ENCODE assay signal across 21 mouse cellular contexts in the genomic region with DNA sequence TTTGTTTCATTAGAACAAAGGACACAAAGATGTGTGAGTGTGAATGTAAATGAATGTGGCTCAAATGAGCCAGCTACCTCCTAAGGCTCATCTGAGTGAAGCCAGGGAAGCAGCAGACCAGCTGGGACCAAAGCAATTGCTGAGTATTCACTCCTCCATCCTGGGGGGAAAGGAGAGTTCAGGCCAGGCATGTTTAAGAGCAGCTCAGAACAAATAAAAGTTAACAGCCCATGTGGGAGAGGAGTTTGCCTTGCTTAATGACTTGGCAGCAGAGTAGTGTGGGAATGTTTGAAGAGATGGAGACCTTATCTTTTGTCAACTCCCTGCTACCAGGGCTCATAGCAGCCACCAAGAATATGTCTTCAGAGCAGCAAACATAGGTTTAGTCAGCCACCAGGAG.
DNase-seq lines count a peak whose midpoint lies in the region; ATAC-seq lines count a peak whose summit lies in the region.
"Had no signal": no experiment of that assay in that cellular context is flagged by ENCODE, and none has a peak within 500 bp of the region (broad histone marks: within the 10 kb centered on the region; RNA-seq: fewer than 3 reads in every experiment).

No protein-coding gene starts in this region.

- no peaks in the 10 kb centered on the region for H3K36me3 ChIP-seq in kidney, embryonic 15.5 days
- H3K36me3 ChIP-seq in neural tube, embryonic 15.5 days: no peaks in the 10 kb centered on the region
- H3K36me3 ChIP-seq: embryonic facial prominence, embryonic 15.5 days; forebrain, embryonic 10.5 days; heart, embryonic 12.5 days; hindbrain, embryonic 10.5 days had no signal

- no peaks in the 10 kb centered on the region for H3K4me1 ChIP-seq in kidney, embryonic 15.5 days
- no peaks in the 10 kb centered on the region for H3K4me1 ChIP-seq in neural tube, embryonic 15.5 days
- H3K4me1 ChIP-seq: embryonic facial prominence, embryonic 15.5 days; forebrain, embryonic 10.5 days; heart, embryonic 12.5 days; hindbrain, embryonic 10.5 days had no signal

- ATAC-seq in kidney, embryonic 15.5 days (replicated peaks; ENCODE audit: low FRiP score): peak; percentile 97
- peak; percentile 57; the same call in 1 of the 2 replicates for ATAC-seq in neural tube, embryonic 15.5 days (ENCODE audit: low FRiP score)
- ATAC-seq: activated CD4-positive, CD25-positive, alpha-beta regulatory T cell, adult 4 months; forebrain, embryonic 14.5 days; Patski had no signal

- H3K4me2 ChIP-seq in kidney, embryonic 15.5 days: no peak overlapping the region
- no peak overlapping the region for H3K4me2 ChIP-seq in neural tube, embryonic 15.5 days
- H3K4me2 ChIP-seq: embryonic facial prominence, embryonic 15.5 days; heart, embryonic 12.5 days had no signal

- H3K9ac ChIP-seq in kidney, embryonic 15.5 days: no peak overlapping the region
- no peak overlapping the region for H3K9ac ChIP-seq in neural tube, embryonic 15.5 days (replicated peaks)
- H3K9ac ChIP-seq: embryonic facial prominence, embryonic 15.5 days; heart, embryonic 12.5 days had no signal

- H3K4me3 ChIP-seq in kidney, embryonic 15.5 days (replicated peaks): no peak overlapping the region
- no peak overlapping the region for H3K4me3 ChIP-seq in neural tube, embryonic 15.5 days (replicated peaks)
- H3K4me3 ChIP-seq: embryonic facial prominence, embryonic 15.5 days; erythroblast, embryonic 14.5 days; forebrain, embryonic 10.5 days; gastrocnemius, adult 2 months; heart, embryonic 12.5 days; hindbrain, embryonic 10.5 days had no signal

- no peaks in the 10 kb centered on the region for H3K27me3 ChIP-seq in kidney, embryonic 15.5 days
- no peaks in the 10 kb centered on the region for H3K27me3 ChIP-seq in neural tube, embryonic 15.5 days (replicated peaks)
- H3K27me3 ChIP-seq: CH12.LX; embryonic facial prominence, embryonic 15.5 days; heart, embryonic 12.5 days; Patski had no signal

- H3K27ac ChIP-seq in kidney, embryonic 15.5 days: no peak overlapping the region
- H3K27ac ChIP-seq in neural tube, embryonic 15.5 days (replicated peaks): no peak overlapping the region
- H3K27ac ChIP-seq: embryonic facial prominence, embryonic 15.5 days; forebrain, embryonic 10.5 days; gastrocnemius, adult 2 months; hindbrain, embryonic 10.5 days had no signal

- DNase-seq in kidney, postnatal 36 days: no peak
- DNase-seq in kidney, postnatal 4 days: peak; percentile 3 to 21
- DNase-seq in kidney, adult 11 months: no peak
- DNase-seq in neural tube, embryonic 10.5 days (ENCODE audit: extremely low spot score, low spot score): no peak
- DNase-seq: adrenal gland, postnatal 14 days; cerebellum, adult 18-20 months; cerebellum, adult 9-11 months; cerebellum, postnatal 36 days; gastrocnemius, adult 2 months; gastrocnemius, postnatal 25 days had no signal

- no peaks in the 10 kb centered on the region for H3K9me3 ChIP-seq in kidney, embryonic 15.5 days (replicated peaks)
- H3K9me3 ChIP-seq in neural tube, embryonic 15.5 days (replicated peaks): no peaks in the 10 kb centered on the region
- H3K9me3 ChIP-seq: embryonic facial prominence, embryonic 15.5 days; forebrain, embryonic 10.5 days; hindbrain, embryonic 10.5 days had no signal

Comparison
In these comparisons a context has a peak if more than half of its experiments do, and no peak if none do; other contexts are left out.
1. DNase-seq: peak in kidney, postnatal 4 days (2 of 2); none in kidney, postnatal 36 days (0 of 2), kidney, adult 11 months (single experiment) and neural tube, embryonic 10.5 days (single experiment).